Mouse (Mus musculus): ENCODE measurements around the gene Phf19. TPM values are rescaled to one million over a fixed set of nuclear protein-coding genes. Genes with fewer than 3 reads are reported as not detected.

Phf19 gene
- polyA plus RNA-seq, 1 experiment from 2014 or later: 3.0 TPM

DNA sequence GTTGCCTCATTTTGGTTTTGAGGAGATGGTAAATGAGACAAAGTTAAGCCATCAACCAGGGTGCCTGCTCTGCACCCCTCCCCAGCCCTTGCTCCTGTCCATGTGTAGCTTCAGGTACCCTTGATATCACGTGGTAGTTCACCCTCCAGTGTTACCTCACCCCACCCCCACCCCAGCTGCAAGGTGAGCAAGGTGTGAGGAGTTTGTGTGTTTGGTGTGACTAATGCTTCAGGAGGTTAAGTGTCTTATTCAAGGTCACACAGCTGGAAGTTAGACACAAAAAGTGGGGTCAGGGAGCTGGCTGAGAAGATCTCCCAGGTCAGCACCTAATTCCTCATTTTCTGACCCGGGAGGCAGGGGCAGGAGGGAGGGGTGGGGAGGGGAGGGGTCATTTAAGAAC lies 8.9 kb upstream of the Phf19 start:
- Histone ChIP-seq H3K9me3 (no peaks in the 10 kb centered on the region), H3K4me3 (no peak overlapping the region), H3K27ac (no peak overlapping the region), H3K36me3 (replicated peaks) (no peaks in the 10 kb centered on the region), H3K4me1 (peaks cover 17% of the 10 kb centered on the region), H3K27me3 (ENCODE audit: poor library complexity, severe bottlenecking) (0 out of 2 replicates have a peak, but pooled peaks cover under 1% of the 10 kb centered on the region)
- WGBS: 25% methylated on average over 2 of the region's 2 CpGs
- no peak for DNase-seq (ENCODE audit: extremely low spot score, low spot score)

DNA sequence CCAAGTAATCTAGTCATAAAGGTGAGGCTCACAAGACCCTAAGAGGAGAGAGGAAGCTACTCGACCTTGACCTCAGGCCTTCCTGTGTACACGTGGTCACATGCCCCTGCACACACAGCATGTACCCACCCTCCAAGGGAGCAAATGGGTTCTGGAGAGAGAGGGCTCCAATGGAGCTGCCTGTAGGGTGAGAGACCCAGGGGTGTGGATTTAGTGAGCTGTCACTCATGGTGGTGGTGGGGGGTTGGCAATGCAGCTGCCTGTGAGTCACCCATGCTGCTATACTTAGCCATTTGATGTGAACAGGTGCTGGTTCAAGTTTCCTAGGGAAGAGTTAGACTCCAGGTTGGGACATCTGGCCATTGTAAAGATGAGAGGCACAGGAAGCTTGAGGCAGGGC lies 6.3 kb upstream of the Phf19 start:
- 67% methylated on average over 2 of the region's 2 CpGs for WGBS

DNA sequence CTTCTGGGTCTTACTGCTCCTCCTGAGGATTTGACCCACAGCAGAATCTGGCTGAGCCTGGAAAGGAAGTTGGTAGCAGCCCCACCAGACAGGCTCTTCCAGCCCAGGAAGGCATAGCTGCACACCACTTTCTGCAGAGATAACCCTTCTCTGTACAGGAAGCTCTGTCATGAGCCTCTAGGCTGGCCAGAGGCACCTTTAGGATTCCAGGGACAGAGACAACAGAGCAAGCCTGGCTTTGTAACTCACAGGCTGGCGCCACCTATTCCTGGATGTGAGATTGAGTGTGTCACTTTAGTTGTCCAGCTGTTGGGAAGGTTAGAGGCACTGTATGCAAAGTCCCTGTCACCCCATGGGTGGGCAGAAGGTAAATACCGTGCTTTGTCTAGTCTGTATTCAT lies 1.3 kb upstream of the Phf19 start:
- no peaks in the 10 kb centered on the region for H3K9me3 ChIP-seq
- DNase-seq (ENCODE audit: extremely low spot score, low spot score): no peak
- WGBS: 46% methylated on average over 2 of the region's 2 CpGs
- no peak overlapping the region for H3K4me3 ChIP-seq
- H3K36me3 ChIP-seq (replicated peaks): no peaks in the 10 kb centered on the region
- no peak overlapping the region for H3K27ac ChIP-seq
- H3K27me3 ChIP-seq (ENCODE audit: poor library complexity, severe bottlenecking): peaks cover 66% of the 10 kb centered on the region
- H3K4me1 ChIP-seq: peaks cover 30% of the 10 kb centered on the region

More for the DNA sequence above, 6.3 kb upstream of the Phf19 start:
- Histone ChIP-seq H3K36me3 (replicated peaks) (no peaks in the 10 kb centered on the region), H3K27me3 (ENCODE audit: poor library complexity, severe bottlenecking) (peaks cover 15% of the 10 kb centered on the region), H3K27ac (no peak overlapping the region), H3K4me3 (no peak overlapping the region), H3K9me3 (no peaks in the 10 kb centered on the region), H3K4me1 (peaks cover 17% of the 10 kb centered on the region)
- no peak for DNase-seq (ENCODE audit: extremely low spot score, low spot score)

DNA sequence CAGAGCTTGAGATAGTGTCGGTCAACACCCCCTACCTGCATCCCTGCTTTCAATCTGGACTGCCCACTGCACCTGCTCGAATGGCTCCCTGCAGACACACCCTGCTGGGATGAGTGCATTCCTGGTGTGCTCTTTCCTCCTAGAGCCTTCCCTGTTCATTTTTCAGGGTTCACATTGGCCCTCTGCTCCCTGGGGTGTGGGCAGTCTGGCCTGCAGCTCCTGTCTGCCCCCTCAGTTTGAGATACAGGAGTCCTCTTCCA lies 927 bp upstream of the Phf19 start:
- Histone ChIP-seq H3K36me3 (replicated peaks) (no peaks in the 10 kb centered on the region), H3K27ac (no peak overlapping the region), H3K27me3 (ENCODE audit: poor library complexity, severe bottlenecking) (peaks cover 69% of the 10 kb centered on the region), H3K4me1 (peaks cover 30% of the 10 kb centered on the region), H3K4me3 (peak overlapping the region; percentile 75; the same call in 1 of the 2 replicates), H3K9me3 (no peaks in the 10 kb centered on the region)
- DNase-seq (ENCODE audit: extremely low spot score, low spot score): no peak
- WGBS: 9% methylated on average over 2 of the region's 2 CpGs

DNA sequence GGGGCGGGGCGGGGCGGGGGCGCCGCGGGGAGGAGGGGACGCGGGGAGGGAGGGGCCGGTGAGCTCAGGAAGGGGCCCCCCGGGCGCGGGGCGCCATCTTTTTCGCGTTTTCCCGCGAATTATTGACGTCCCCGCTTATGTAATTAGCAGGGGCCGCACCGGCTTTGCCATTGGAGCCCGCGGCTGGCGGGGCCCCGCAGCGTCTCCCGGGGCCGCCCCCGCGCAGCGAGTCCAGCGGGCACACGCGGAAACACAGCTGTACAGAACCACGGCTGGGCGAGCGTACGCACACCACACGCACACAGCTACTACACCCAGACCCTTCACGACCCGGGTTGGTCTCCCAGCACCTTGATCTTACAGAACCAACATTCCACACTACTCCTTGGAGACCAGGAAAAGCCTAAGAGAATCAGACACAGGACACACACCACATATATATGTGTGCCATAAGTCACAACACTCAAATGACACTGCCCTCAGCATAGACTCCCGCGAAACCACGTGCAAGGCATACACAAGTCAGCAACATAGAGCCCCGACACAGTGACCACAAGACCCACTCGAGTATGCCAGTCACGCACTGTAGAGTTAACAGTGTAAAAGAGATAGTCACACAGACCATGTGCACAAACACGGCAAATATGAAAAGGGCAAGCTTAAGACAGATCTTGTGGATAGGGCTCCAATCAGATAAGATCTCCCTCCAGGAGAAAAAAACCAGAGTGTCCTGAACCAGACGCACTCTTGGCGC lies 420 bp upstream of the Phf19 start:
- 3% methylated on average over 44 of the region's 50 CpGs for WGBS
- H3K36me3 ChIP-seq (replicated peaks): no peaks in the 10 kb centered on the region
- H3K4me1 ChIP-seq: peaks cover 30% of the 10 kb centered on the region
- no peaks in the 10 kb centered on the region for H3K9me3 ChIP-seq
- peak overlapping the region; percentile 83 for H3K27ac ChIP-seq
- peaks cover 74% of the 10 kb centered on the region for H3K27me3 ChIP-seq (ENCODE audit: poor library complexity, severe bottlenecking)
- H3K4me3 ChIP-seq: peak overlapping the region; percentile 75
- peak; percentile 42 for DNase-seq (ENCODE audit: extremely low spot score, low spot score)

DNA sequence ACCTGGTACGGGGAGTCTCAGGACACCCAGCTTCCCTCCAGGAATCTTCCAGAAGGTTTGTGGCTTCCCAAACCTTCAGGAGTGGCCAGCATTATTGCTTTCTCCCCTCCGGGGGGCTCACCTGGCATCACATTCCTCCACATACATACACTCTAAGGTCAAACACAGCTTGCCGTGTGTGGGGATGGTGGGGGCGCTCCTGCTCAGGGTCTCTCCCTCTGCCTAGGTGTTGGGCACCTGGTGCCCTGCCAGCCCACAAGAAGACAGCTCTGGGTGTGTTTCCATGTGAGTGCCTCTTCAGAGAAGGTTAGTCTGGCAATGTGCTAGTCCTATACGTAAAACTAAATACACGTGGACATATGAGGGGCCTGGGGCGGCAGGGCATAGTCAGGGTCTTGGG lies 1.2 kb downstream of the Phf19 start:
- 38% methylated on average over 7 of the region's 7 CpGs for WGBS
- H3K27me3 ChIP-seq (ENCODE audit: poor library complexity, severe bottlenecking): peaks cover 82% of the 10 kb centered on the region

DNA sequence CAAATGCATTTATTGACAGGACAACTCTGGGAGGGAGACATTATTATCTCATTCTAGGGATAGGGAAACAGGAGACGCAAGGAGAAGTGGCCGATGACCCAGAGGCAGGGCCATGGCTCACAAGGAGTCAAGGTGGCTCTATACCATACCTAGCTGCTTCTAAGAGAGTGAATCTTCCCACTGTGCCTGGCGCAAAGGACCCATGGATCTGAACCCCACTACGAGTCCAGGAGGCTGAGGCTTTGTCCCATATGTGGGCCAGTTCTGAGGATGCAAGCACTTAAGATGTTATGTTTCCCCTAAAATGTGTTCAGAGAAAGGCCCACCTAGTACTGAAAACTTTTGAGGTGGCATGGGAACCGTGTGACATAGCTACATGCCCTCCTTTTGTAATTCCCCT lies 2.0 kb downstream of the Phf19 start:
- 83% methylated on average over 5 of the region's 5 CpGs for WGBS
- Histone ChIP-seq H3K4me1 (peaks cover 34% of the 10 kb centered on the region), H3K27me3 (ENCODE audit: poor library complexity, severe bottlenecking) (peaks cover 80% of the 10 kb centered on the region), H3K27ac (no peak overlapping the region), H3K4me3 (no peak overlapping the region), H3K9me3 (no peaks in the 10 kb centered on the region), H3K36me3 (replicated peaks) (no peaks in the 10 kb centered on the region)
- DNase-seq (ENCODE audit: extremely low spot score, low spot score): no peak

More for the DNA sequence above, 1.2 kb downstream of the Phf19 start:
- no peak overlapping the region for H3K27ac ChIP-seq
- H3K4me3 ChIP-seq: peak overlapping the region; percentile 75
- H3K36me3 ChIP-seq (replicated peaks): no peaks in the 10 kb centered on the region
- DNase-seq (ENCODE audit: extremely low spot score, low spot score): no peak
- peaks cover 30% of the 10 kb centered on the region for H3K4me1 ChIP-seq
- no peaks in the 10 kb centered on the region for H3K9me3 ChIP-seq

DNA sequence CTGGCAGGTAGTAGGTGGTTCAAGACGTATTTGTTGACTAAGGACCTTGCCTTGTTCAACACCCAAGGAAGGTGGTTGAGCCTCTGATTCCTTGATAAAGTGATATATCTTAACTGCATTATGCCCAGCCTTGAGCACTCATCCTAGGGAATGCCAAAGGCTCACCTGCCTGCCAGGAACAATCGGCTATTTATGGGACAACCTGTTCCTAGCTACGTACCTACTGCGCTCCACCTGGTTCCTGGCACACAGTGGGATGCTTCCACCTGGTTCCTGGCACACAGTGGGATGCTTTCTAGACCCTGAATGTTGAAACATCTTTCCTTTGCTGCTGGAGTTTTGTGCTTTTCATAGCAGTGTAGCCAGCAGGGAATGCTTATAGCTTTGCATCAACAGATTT lies 4.1 kb downstream of the Phf19 start:
- Histone ChIP-seq H3K27me3 (ENCODE audit: poor library complexity, severe bottlenecking) (peaks cover 78% of the 10 kb centered on the region), H3K27ac (no peak overlapping the region), H3K36me3 (replicated peaks) (no peaks in the 10 kb centered on the region), H3K9me3 (no peaks in the 10 kb centered on the region), H3K4me3 (no peak overlapping the region), H3K4me1 (peaks cover 42% of the 10 kb centered on the region)
- 89% methylated on average over 4 of the region's 4 CpGs for WGBS
- no peak for DNase-seq (ENCODE audit: extremely low spot score, low spot score)

DNA sequence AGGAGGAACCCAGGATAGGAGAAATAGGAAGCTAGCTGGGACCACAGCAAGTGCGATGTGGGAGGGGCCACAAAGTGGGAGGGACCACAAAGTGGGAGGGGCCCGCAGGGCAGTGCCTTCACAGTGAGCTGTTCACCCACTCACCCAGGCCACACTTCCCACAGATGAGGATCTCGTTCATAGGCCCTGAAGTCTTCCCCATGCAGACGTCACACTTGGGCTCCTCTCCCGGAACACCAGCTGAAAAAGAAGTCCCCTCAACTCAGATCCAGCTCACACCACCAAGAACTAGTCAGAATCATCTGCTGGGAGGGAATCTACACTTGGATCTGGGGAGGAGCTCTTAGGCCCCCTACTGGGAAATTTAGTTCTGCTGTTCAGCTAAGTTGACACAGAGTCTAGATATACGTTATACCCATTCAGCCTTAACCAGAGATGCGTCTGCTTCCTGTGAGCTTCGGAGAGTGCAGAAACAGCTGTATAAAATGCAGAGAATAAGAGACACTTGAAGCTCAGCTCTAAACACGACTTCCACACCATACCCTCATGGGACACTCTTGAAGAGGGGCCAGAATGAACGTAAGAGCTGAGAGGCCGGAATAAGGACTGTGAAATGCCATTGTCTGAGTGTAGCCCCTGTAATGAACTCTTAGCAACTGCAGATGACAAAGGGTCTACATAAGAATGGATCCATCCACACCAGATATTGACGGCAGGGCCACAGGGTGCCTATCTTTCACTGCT lies 6.8 kb downstream of the Phf19 start:
- peaks cover 29% of the 10 kb centered on the region for H3K4me1 ChIP-seq
- H3K27me3 ChIP-seq (ENCODE audit: poor library complexity, severe bottlenecking): peaks cover 51% of the 10 kb centered on the region
- H3K9me3 ChIP-seq: no peaks in the 10 kb centered on the region
- no peak overlapping the region for H3K4me3 ChIP-seq
- no peak overlapping the region for H3K27ac ChIP-seq
- no peak for DNase-seq (ENCODE audit: extremely low spot score, low spot score)
- WGBS: 58% methylated on average over 12 of the region's 12 CpGs
- no peaks in the 10 kb centered on the region; the same call in 1 of the 2 replicates for H3K36me3 ChIP-seq (replicated peaks)

DNA sequence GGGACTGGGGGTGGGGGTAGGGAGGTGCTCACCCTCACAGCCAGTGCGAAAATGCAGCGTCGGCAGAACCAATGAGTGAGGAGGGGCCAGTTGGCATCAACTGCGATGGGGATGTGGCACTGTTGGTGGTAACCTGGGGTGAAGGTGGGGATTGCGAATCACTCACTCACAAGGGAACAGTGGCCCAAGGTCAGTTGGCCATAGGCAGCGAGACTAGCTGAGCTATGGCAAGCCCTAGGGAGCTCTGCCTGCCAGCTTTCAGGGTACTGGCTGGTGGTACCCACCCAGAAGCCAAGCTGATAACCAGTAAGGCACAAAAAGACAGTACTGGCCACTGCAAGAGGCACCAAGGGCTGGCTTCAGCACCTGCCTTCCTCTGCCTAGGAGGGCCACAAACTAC lies 7.4 kb downstream of the Phf19 start:
- H3K4me1 ChIP-seq: peaks cover 29% of the 10 kb centered on the region
- no peak overlapping the region for H3K4me3 ChIP-seq
- H3K27me3 ChIP-seq (ENCODE audit: poor library complexity, severe bottlenecking): peaks cover 45% of the 10 kb centered on the region
- no peak for DNase-seq (ENCODE audit: extremely low spot score, low spot score)
- no peak overlapping the region for H3K27ac ChIP-seq
- WGBS: 75% methylated on average over 6 of the region's 6 CpGs
- no peaks in the 10 kb centered on the region for H3K9me3 ChIP-seq
- peaks cover 3% of the 10 kb centered on the region; the same call in 1 of the 2 replicates for H3K36me3 ChIP-seq (replicated peaks)

DNA sequence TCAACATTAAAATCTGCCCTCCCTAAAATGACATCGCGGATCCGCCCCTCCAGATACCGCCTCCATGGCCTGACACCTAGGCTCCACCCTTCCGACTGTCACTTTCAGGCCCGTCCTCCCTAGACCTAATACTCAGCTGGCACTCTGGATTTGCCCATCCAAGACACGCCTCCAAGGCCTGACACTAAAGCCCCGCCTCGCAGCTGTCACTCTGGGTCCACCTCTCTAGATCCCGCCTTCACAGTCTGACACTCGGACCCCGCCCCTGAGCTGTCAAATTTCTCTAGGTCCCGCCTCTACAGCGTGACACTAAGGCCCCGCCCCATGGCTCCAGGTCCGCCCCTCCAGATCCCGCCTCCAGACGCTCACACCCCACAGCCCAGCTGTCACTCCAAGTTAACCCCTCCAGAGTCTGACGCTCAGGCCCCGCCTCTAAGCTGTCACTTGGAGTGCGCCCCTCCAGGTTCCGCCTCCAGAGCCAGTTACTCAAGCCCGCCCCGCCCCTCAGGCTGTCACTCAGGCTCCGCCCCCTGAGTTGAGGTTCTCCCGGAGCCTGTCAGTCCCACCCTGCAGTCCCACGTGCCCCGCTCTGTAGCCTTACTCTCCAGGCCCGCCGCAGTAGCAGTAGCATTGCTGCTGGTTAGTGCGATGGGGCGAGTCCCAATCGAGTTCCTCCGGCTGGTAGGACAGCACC lies 8.8 kb downstream of the Phf19 start:
- WGBS: under 1% methylated on average over 34 of the region's 34 CpGs
- H3K27ac ChIP-seq: peak overlapping the region; percentile 54; the same call in 1 of the 2 replicates

DNA sequence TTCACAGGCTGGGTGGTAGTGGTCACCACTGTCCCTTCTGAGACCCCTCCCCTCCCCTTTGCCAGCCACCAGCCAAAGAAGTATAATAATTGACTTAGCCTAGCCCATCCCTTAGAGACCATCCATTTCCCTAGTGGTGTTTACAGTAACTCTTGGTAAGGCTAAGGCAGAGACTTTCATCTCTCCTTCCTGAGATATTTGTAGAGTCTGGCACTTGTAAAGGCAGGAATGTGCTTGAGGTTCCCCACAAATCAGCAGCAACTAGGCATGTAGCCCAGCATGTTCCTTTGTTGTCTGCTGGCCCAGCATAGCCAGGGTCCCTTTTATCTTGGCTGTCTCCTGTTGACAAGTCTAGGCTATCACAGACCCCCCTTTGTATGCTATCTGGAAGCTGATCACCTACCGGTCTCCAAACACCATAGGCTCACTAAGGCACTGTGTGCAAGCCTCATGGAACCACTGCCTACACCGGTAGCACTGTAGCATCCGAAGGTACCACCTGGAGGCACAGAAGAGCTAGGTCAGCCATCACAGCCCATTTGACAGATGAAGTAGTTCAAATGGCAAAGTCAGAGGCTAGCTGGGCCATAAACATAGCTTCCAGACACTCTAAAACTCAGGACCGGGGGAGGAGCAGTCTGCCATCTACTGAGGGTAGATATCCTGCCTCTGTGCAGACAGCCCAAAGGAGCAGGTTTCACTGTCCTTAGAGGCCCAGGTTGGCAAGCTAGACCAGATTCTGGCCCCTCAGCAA lies 10.0 kb downstream of the Phf19 start:
- H3K27me3 ChIP-seq (ENCODE audit: poor library complexity, severe bottlenecking): peaks cover 20% of the 10 kb centered on the region
- peaks cover 29% of the 10 kb centered on the region for H3K4me1 ChIP-seq
- H3K27ac ChIP-seq: peak overlapping the region; percentile 54; the same call in 1 of the 2 replicates
- H3K4me3 ChIP-seq: no peak overlapping the region
- DNase-seq (ENCODE audit: extremely low spot score, low spot score): no peak
- no peaks in the 10 kb centered on the region for H3K9me3 ChIP-seq
- H3K36me3 ChIP-seq (replicated peaks): peaks cover 3% of the 10 kb centered on the region; the same call in 1 of the 2 replicates
- WGBS: 82% methylated on average over 4 of the region's 4 CpGs

More for the DNA sequence above, 8.8 kb downstream of the Phf19 start:
- Histone ChIP-seq H3K4me3 (peak overlapping the region; percentile 45), H3K4me1 (peaks cover 29% of the 10 kb centered on the region), H3K27me3 (ENCODE audit: poor library complexity, severe bottlenecking) (peaks cover 30% of the 10 kb centered on the region), H3K9me3 (no peaks in the 10 kb centered on the region), H3K36me3 (replicated peaks) (peaks cover 3% of the 10 kb centered on the region; the same call in 1 of the 2 replicates)
- DNase-seq (ENCODE audit: extremely low spot score, low spot score): peak; percentile 98
